Mouse (Mus musculus) cerebellum, adult 18-20 months (tissue): ENCODE measurements around the gene Ppp2r1b.

Experiments used
- DNase-seq, 2 experiments: peaks; one replicate each; pipeline ENCODE4 v3.0.0; 2021

The Ppp2r1b gene

DNA sequence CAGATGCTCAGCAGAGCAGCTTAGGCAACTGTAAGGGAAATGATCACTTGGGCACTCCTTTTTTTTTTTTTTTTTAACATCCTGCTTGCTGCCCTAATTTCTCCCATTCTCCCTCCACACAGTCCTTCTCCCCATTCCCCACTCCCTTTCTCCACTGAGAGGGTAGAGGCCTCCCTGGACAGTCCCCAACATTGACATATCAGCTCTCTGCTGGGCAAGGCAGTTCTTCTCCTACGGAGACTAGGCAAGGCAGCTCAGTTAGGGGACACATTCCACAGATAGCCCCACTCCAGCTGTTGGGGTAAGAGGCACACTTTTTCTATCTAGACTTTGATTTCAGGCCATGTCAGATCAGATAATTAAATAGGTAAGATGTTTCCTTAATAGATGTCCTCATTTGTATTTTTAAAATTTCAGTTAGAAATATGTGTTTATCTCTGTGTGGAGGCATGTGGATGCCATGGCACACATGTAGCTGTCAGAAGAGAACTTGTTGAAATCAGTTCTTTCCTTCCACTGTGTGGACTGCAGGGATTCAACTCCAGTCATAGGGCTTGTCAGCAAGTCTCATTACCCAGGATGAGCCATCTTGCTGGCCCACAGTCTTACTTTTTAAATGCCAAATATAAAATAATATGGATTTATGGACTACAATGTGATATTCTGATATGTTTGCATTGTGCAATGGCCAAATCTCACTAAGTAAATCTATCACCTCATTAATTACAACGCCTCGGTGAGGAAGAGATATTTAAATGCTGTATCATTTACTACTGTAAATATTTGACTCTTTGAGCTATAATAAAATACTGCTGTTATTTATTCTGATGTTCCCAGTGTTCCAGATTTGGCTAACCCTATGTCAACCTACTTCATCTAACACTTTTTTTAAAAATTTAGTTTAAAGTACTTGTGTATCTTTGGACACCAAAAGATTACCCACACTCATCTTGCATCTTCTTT lies 76.1 kb downstream of the Ppp2r1b start:
- DNase-seq: no peak

DNA sequence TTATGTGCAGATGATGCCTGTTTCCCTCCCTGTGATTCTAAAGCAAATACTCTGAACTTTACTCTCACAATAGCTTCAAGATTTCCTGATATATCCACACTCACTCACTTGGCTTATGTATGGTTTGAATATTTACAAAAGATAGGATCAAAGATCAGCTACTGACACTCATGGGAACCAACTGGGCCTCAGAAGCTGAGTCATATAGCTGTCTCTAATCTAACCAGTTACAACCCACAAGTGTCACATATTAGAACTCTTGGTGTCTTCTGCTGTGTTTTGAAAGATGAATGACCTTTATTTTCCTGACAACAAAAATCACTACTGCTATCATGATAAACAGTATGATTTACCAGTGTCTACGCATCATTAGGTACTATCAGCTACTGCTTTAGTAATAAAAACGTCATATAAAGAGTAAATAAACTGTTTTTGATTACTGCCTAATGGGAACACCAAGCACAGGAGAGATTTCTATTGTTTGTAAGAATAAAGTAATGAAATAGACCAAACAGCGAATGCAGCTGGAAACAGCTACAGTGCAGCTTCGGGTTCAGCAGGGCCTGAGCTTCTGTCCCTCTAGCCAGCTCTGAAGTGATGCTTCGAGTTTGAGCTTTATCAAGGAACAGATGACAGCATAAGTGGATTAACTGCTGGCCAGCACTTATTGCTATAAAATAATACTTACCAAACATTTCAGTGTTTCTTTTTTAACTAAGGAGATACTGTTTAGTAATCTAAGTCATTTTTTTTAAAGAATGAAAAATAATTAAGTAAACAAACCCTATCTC lies 77.5 kb downstream of the Ppp2r1b start:
- DNase-seq: no peak

DNA sequence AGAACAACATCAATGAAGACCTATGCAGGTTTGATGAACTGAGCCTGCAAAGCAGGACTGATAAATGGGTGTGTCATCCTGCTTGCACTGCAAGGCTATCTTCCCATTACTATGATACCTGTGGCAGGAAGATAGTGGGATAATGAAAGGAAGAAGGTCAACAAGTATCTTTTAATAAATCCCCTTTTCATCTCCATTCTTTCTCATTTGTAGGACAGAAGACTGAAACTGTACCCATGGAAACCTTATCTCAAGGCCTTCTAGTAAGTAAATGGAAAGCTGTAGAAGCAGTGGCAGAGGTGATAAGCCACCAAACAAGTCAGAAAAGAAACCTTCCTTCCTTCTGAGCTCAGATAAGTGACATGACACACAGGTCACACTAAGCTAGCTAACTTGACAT lies 79.4 kb downstream of the Ppp2r1b start:
- no peak for DNase-seq

DNA sequence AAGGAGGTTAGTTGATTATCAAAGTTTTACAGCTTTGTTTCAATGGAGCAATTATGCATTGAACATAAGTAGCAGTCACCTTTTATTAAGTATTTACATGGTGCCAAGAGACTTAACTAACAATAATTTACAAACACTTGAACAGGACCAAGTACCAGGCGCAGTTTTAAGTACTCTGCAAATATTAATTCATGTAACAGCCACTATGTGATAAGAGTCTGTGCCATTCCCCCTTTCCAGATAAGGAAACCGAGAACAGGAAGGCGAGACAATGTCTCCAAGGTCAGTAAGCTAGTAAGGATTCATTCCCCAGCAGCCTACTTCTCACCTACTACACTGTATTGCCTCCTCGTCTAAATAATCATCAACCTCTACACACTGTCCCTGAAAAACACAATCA lies 80.7 kb downstream of the Ppp2r1b start:
- no peak for DNase-seq

DNA sequence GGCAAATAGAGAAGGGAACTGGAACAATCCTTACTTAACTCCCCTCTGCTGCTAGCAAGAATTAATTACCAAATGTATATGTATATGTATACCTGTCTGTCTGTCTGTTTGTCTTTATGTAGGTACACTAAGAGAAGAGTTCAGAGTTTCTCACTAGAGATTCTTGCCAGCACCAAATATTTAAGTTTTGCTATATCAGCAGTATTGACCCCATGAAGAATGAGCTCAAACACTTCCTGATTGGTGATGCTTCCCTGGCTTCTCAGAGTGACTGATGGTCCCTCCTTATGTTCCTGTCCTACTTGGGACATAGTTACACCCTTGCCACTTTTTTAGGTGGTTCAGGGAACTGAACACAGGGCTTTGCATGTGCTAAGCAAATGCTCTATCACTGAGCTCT lies 84.9 kb downstream of the Ppp2r1b start:
- DNase-seq: no peak

DNA sequence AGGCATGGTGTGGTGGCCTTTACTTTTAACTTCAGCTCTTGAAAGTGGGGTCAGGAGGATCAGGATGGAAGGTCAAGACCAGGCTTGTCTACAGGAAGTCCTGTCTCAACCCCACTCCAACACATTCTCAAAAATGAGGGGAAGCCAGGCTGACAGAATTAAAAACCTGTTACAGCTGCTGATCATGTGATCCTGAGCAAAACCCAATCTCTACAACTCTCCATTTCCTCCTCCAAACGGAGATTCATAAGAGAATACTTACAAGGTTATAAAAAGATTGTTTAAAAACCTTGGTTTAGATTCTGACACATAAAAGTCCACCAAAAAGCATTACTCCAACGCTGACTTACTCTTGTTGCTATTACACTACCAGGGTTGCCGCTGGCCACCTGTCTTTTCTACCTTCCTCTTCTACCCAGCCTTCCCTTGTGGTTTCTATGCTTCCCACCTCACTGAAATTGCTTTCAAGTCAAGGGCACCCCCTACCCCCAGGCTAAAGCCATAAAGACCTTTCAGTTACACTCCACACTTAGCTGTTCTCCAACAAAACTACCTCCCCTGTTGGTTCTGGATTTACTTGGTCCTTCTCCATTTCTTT lies 96.8 kb downstream of the Ppp2r1b start:
- no peak for DNase-seq

DNA sequence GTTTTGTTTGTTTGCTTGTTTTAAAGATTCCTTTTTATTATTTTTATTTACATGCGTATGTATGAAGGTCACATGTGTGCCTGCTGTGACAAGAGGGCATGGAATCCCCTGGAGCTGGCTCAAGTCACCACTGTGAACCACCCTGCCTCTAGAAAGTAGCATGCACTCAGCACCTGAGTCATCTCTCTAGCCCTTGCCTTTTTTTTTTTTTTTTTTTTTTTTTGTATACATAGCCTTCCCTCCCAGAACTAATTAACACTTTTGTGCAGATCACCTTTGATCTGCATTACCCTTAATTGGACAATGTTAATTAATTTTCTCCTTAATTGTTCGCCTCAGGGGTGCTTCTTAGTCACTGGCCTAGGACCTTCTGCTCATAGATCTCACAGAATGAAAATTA lies 97.6 kb downstream of the Ppp2r1b start:
- DNase-seq: no peak
